Mouse (Mus musculus) ES-E14 (cell line): ENCODE measurements at regions not wholly inside any gene's neighbourhood (a gene's known extent, or its start where the extent isn't known, plus 50 kb on each side); places are given as distances from the start of the nearest gene placed in this dataset.

Source experiments
- CHD2 ChIP-seq: IDR thresholded peaks from 2 replicates; pipeline ENCODE4 v1.6.1; 2014; ENCODE audit warnings: mild to moderate bottlenecking, low read depth, low read length, inconsistent platforms
- HCFC1 ChIP-seq: IDR thresholded peaks from 2 replicates; pipeline ENCODE4 v1.6.1; 2012; ENCODE audit warnings: low read length, inconsistent platforms, borderline replicate concordance; ENCODE audit not compliant: insufficient read depth
- ZC3H11A ChIP-seq: IDR thresholded peaks from 2 replicates; pipeline ENCODE4 v1.6.1; 2012; ENCODE audit warnings: low read depth, mild to moderate bottlenecking, inconsistent platforms, low read length, borderline replicate concordance
- ZNF384 ChIP-seq: IDR thresholded peaks from 2 replicates; pipeline ENCODE4 v1.6.1; 2012; ENCODE audit warnings: low read depth, low read length, inconsistent platforms

GRCm38 (mm10) chr9:63080406-63080805 is 68.4 kb downstream of the Skor1 start:
- no peak for TF ChIP-seq HCFC1
- TF ChIP-seq ZC3H11A, result no peak
- no peak for TF ChIP-seq CHD2
- no peak for TF ChIP-seq ZNF384
